Mouse (Mus musculus) liver (tissue): Measurements from ENCODE around the gene Cdc27.
A peak's percentile ranks its signal among the peaks of the same experiment; 100 is the strongest.
"Not testable (repeated sequence)": the region's sequence is repeated elsewhere in the genome, so short reads cannot be mapped to it uniquely, and the experiment has no call there.

Source experiments
- DNase-seq: peaks from one replicate; pipeline ENCODE4 v3.0.0-alpha.2; 2020; ENCODE audit warnings: mixed read lengths

Gene Cdc27

GRCm38 (mm10) chr11:104568326-104568725 is 17.9 kb upstream of the Cdc27 start:
- DNase-seq: no peak

DNA sequence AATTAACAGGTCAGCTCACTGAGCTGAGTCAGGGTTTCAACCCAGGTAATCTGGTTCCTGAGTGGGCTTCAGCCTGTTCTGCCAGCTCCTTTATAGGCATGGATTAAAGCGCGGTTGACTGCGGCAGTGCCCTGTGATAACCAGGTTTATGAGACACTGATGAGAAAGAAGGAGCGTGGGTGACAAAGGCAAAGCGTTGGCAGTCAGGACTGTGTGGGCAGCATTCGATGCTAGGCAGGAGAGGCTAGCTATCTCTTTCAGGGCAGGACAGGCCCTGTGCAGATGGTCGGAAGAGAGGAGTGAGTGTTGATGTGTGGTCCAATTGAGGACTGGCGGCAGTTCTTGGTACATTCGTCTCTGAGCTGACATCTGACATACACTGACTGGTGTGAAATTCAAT is 17.3 kb upstream of the Cdc27 start:
- DNase-seq: no peak

DNA sequence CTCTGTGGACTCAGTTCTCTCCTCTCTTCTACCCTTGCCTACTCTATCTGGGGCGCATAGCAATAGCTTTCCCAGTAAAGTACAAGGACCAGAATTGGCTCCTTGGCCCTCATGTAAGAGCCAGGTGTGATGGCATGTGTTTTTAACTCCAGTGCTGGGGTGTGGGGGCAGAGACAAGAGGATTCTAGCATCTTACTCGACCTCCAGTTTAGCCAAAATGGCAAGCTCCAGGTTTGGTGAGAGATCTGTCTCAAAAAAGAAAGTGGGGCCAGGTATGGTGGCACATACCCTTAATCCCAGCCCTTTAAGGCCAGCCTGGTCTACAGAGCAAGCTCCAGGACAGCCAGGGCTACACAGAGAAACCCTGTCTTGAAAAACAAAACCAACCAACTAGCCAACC is 16.4 kb upstream of the Cdc27 start:
- no peak for DNase-seq

DNA sequence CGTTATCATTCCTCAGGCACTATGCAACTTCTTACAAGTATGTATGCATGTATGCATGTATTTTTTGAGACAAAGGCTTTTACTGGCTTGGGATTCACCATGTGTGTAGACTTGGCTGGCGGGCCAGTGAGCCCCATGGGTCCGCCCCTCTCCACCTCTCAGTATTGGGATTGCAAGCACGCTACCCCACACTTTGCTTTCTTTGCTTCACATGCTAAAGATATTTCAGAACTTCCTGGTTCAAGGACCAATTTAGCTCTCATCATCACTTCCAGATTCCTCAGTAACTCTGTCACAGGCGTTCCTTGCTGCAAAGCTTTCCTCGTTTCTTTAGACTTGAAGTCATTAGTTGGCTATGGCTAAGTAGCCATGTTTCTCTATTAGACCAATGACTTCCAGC is 15.7 kb upstream of the Cdc27 start:
- no peak for DNase-seq

DNA sequence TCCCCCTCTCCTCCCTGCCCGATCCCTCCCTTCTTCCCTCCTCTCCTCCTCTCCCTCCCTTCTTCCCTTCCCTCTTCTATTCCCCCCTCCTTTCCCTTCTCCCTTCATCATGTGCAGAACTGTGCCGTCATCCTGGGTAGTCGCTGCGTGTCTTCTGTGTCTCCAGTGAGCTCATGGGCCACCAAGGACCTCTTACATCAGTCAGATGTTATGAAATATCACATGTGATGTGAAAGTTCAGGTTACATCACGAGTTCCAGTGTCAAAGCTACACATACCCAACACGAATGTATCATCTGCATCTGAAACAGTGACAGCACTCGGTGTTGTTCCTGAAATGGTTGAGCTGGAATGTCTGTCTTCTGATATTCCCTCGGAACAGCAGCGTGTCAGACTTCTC is 14.8 kb upstream of the Cdc27 start:
- DNase-seq: no peak

GRCm38 (mm10) chr11:104563496-104563895 is 13.1 kb upstream of the Cdc27 start:
- DNase-seq: no peak

DNA sequence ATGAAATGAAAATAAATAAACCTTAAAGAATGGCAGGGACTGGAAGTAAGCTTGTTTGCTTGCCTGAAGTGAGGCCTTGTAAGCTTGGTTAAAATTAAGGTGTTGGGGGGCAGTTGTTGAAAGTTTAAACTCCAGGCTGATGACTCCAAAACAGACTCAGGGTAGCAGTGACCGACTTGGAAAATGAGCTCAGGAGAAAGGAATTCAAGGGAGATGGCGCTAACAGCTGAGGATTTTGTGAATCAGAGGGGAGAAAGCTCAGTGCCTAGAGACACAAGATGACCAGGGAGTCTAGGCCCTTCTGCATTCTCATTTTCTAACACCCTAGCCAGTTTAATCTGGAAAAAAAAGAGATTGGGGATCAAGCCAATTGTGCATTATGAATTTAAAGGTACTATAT is 10.6 kb upstream of the Cdc27 start:
- DNase-seq: no peak

- DNase-seq: no peak
These were observed 8.4 kb upstream of the Cdc27 start for GRCm38 (mm10) chr11:104558651-104559403.

GRCm38 (mm10) chr11:104558065-104558464 is 7.6 kb upstream of the Cdc27 start:
- DNase-seq: no peak

DNA sequence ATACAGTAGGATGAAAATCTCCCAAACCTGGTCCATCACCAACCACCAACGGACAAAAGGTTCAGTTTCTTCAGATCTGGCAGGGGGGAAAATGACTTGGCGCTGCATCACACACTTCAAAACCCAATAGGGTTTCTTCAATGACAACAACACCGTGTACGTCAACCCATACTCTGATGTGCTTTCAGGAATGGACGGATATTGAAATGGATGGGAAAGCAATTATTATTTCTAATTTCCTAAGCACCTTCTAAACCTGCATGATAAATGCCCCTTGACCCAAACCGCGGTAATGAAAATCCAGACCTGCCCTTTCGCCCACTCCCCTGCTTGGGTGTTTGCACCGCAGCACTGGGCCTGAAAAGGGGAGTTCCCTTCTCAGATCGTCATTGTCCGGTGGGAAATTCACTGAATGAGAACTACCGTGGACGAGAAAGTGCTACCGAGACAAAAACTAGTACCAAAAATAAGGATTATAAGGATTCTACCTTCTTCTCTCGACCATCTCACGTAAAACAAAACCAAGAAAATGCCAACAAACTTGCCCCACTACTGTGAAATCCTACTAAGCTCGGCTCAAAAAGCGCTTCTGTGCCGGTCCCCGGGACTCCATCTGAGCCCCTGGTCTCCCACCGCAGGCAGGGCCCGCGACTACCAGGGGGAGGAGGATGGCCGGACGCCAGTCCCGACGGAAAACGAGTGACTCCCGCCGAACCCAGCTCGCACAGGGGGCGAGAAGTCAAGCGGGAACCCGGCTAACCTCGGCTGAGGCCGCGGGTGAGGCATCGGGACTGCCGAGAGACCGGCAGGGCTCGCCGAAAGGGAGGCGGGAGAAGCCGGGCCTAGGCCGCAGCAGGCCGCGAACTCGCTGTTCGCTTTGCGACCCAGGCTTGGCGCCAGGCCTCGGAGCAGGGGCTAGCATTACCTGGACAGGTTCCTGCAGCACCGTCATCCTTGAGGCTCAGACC is 698 bp downstream of the Cdc27 start:
- DNase-seq: peak; percentile 34

DNA sequence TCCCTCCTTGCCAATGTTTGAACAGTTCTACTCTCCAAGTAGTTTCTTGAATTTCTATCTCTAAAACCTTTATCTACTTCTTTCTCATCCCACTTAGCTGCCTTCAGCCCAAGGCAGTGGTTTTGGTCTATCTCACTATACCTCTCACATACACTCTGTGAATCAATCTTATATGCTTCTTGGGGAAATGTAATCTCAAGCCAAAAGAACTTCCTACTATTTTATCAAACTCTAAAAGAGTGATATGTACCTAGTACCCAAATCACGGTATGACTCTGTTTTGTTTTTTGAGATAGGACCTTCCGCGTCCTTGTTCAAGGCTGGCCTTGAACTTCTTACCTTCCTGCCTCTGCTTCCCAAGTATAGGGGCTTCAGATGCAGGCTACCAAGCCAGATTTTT is 2.9 kb downstream of the Cdc27 start:
- DNase-seq: no peak

GRCm38 (mm10) chr11:104544507-104544906 is 5.9 kb downstream of the Cdc27 start:
- no peak for DNase-seq

DNA sequence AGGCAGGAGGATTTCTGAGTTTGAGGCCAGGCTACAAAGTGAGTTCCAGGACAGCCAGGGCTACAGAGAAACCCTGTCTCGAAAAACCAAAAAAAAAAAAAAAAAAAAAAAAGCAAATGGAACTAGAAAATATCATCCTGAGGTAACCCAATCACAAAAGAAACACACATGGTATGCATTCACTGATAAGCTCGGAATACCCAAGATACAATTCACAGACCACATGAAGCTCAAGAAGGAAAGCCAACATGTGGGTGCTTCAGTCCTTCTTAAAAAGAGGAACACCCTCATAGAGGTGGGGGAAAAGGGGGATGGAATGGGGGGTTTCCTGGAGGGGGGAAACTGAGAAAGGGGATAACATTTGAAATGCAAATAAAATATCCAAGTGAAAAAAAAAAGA is 7.1 kb downstream of the Cdc27 start:
- not testable (repeated sequence) for DNase-seq

GRCm38 (mm10) chr11:104539811-104540210 is 10.6 kb downstream of the Cdc27 start:
- no peak for DNase-seq

DNA sequence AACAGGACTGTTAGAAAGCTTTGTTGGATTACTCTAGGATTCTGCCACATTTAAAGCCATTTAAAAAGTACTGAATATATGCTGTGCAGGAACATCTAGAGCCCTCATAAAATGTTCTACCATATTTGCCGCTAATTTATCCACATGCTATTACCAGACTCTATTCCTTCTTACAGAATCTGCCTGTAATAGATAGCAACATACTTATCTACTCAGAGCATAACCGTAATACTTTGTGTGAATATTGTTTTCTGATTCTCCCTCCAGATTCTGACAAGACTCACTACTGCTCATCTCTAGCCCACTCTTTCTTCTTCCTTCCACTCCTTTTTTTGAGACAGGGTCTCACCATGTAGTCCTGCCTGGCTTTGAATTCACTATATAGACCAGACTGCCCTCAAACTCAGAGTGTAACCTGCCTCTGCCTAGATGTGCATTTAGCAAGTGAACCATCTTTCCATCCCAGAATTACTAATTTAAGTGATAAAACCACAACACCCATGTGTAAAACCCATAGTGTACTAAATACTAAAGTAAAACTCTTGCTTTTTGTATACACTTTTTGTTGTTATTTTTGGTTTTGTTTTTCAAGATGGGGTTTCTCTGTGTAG is 12.4 kb downstream of the Cdc27 start:
- no peak for DNase-seq

GRCm38 (mm10) chr11:104536843-104537242 is 13.6 kb downstream of the Cdc27 start:
- peak; percentile 59 for DNase-seq

DNA sequence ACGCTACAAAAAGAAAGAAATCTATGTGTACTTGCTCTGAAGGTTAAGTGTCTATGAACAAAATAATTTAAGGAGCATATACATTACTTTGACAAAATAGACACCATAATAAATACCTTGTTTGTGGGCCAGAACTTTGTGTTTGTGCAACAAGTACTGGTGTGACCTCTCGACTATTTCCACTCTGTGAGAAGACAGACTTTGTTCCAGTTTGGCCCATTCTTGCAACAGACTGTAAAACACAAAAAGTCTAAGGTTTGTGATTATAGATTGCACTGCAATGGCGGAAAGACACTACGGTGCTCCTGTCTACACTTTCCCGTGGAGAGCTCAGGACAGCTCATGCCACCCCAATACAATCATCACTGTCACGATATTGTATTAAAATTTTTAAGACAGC is 24.5 kb downstream of the Cdc27 start:
- DNase-seq: no peak

- no peak for DNase-seq
These were observed 38.0 kb downstream of the Cdc27 start for GRCm38 (mm10) chr11:104512436-104512835.

GRCm38 (mm10) chr11:104510606-104511005 is 39.8 kb downstream of the Cdc27 start:
- DNase-seq: peak; percentile 35

DNA sequence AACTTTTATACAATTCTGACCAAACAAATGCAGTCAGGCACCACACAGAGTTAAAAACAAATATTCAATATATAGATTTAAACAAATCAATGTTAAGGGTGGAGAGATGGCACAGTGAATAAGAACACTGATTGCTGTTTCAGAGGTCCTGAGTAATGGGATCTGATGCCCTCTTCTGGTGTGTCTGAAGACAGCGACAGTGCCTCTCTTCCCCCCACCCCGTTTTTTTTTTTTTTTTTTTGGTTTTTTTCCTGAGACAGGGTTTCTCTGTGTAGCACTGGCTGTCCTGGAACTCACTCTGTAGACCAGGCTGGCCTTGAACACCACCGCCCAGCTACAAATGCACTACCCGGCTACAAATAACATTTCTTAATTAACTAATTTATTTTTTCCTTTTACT is 42.0 kb downstream of the Cdc27 start:
- DNase-seq: no peak

DNA sequence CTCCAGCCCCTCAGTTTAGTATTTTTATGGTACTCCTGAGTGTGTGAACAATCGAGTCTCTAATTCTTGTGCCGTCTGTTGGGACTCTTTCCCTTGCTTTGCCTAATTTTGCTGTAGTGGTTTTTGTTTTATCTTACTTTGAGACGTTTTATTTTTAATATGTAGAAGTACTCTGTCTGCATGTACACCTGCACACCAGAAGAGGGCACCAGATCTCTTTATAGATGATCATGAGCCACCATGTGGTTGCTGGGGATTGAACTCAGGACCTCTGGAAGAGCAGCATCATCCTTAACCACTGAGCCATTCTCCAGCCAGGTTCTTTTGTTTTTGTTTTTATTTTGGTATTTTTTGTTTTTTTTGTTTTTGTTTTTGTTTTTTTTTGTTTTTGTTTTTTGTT is 62.1 kb downstream of the Cdc27 start:
- DNase-seq: no peak

GRCm38 (mm10) chr11:104481971-104482370 is 68.4 kb downstream of the Cdc27 start:
- no peak for DNase-seq

GRCm38 (mm10) chr11:104479505-104479904 is 70.9 kb downstream of the Cdc27 start:
- DNase-seq: no peak
